Comparison of ENCODE assay signal across 7 mouse cellular contexts in the genomic region with DNA sequence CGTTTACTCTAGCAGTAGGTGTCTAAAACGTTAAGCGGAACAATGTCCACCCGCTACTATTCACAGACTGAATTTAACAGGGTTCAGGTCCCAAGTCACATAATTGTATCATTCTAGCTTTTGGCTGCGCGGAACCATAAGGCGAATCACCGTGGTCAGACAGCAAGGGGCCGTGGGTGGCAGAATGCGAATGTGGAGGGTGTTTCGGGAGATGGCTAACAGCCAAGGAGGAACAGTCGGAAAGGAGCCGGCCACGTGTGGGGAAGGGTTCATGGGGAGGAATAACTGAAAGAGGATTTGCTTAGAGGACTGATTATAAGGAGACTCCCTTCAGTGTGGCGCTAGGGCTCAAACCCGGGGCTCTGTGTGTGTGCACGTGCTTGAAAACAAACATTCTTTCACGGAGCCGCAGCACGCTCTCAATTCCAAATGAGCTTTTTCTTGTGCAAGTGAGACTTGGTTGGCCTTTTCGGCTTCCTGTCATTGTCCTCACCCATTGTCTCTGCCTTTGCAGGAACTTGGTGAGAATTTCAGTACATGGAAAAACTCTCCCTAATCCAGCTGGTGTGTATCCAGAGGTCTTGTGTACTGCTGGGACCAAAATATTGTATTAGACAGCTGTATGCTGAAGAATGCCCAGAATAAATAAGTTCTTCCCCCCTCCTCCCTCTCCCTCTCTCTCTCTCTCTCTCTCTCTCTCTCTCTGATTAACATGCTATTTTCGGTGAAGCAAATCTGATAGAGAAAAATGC.
A peak's percentile ranks its signal among the peaks of the same experiment; 100 is the strongest.
DNase-seq lines count a peak whose midpoint lies in the region; ATAC-seq and TF ChIP-seq lines count a peak whose summit lies in the region.

No protein-coding gene starts in this region.

- no peaks in the 10 kb centered on the region; the same call in 1 of the 2 replicates for H3K79me2 ChIP-seq in MEL (ENCODE audit: control insufficient read depth, insufficient read depth, low read length, poor library complexity)

- TF ChIP-seq POLR2A in MEL (IDR thresholded peaks at IDR 0.05; ENCODE audit: control insufficient read depth in 1 of 2, insufficient read depth in 1 of 2, low read depth in 1 of 2, low read length in 2 of 2, poor library complexity in 1 of 2) = peak; percentile 47 to 48; a peak in 2 of 4 replicates
- TF ChIP-seq POLR2A in bone marrow, adult 2 months (IDR thresholded peaks at IDR 0.05; ENCODE audit: borderline replicate concordance, control insufficient read depth, low read depth, low read length) = no peak

- peak in 1 of 3 experiments; percentile 1; a peak in 1 of 6 replicates for TF ChIP-seq CTCF in MEL (IDR thresholded peaks at IDR 0.05 in 2 of 3, conservative IDR thresholded peaks at IDR 0.05 in 1 of 3; ENCODE audit: control insufficient read depth in 1 of 3, insufficient read depth in 1 of 3, low read depth in 2 of 3, low read length in 3 of 3, poor library complexity in 1 of 3, severe bottlenecking in 1 of 3)
- no peak for TF ChIP-seq CTCF in bone marrow, adult 2 months (IDR thresholded peaks at IDR 0.05; ENCODE audit: control insufficient read depth, insufficient read depth, low read length)
- no peak for TF ChIP-seq CTCF in gastrocnemius, adult 2 months (IDR thresholded peaks at IDR 0.05)
- no peak for TF ChIP-seq CTCF in liver, embryonic 14.5 days (IDR thresholded peaks at IDR 0.05; ENCODE audit: low read depth)

- ATAC-seq in hindbrain, embryonic 14.5 days (ENCODE audit: low FRiP score) = peak; percentile 61
- no peak for ATAC-seq in liver, embryonic 14.5 days (ENCODE audit: insufficient read depth)

- TF ChIP-seq RAD21 in MEL (IDR thresholded peaks at IDR 0.05; ENCODE audit: low read depth, low read length) = no peak; the same call in 1 of the 2 replicates

- H3K27ac ChIP-seq in MEL (ENCODE audit: control insufficient read depth, low read depth, low read length) = peak overlapping the region; percentile 94
- H3K27ac ChIP-seq in bone marrow, adult 2 months (ENCODE audit: control insufficient read depth, insufficient read depth, low read depth, low read length, poor library complexity) = no peak overlapping the region
- H3K27ac ChIP-seq in gastrocnemius, adult 2 months = peak overlapping the region; percentile 85
- peak overlapping the region; percentile 71; the same call in 1 of the 2 replicates for H3K27ac ChIP-seq in hindbrain, embryonic 14.5 days
- no peak overlapping the region for H3K27ac ChIP-seq in liver, embryonic 14.5 days

- peak; percentile 82 for DNase-seq in MEL (ENCODE audit: low read depth, low spot score)
- peak; percentile 28 for DNase-seq in gastrocnemius, adult 2 months
- peak; percentile 48 for DNase-seq in hindbrain, embryonic 14.5 days (ENCODE audit: low spot score)
- DNase-seq in liver, embryonic 14.5 days (ENCODE audit: low read depth in 3 of 3, low spot score in 3 of 3) = no peak
- peak; percentile 29 for DNase-seq in neural tube, embryonic 10.5 days (ENCODE audit: extremely low spot score, low spot score)
- DNase-seq in spleen, postnatal 4 days (ENCODE audit: low spot score in 2 of 2) = no peak

- intact Hi-C loops in gastrocnemius, adult 2 months (cut with DNase I) = loop anchor here (5.0 kb wide), 1 partner anchor 240 kb away; a partner anchor contains a TSS

- peak overlapping the region; percentile 57 for H3K4me2 ChIP-seq in hindbrain, embryonic 14.5 days (replicated peaks)
- peak overlapping the region; percentile 57 for H3K4me2 ChIP-seq in liver, embryonic 14.5 days (ENCODE audit: low read depth)

- H3K9ac ChIP-seq in MEL (ENCODE audit: control insufficient read depth, low read depth, low read length, poor library complexity, severe bottlenecking) = peak overlapping the region; percentile 80
- peak overlapping the region; percentile 51 for H3K9ac ChIP-seq in hindbrain, embryonic 14.5 days
- H3K9ac ChIP-seq in liver, embryonic 14.5 days (replicated peaks) = peak overlapping the region; percentile 47; the same call in 1 of the 2 replicates

- peak in 1 of 2 experiments; percentile 3; a peak in 1 of 4 replicates for TF ChIP-seq EP300 in MEL (IDR thresholded peaks at IDR 0.05; ENCODE audit: low read depth in 1 of 2, low read length in 2 of 2)
- no peak for TF ChIP-seq EP300 in liver, embryonic 14.5 days (IDR thresholded peaks at IDR 0.05; ENCODE audit: low read depth)

- H3K9me3 ChIP-seq in MEL (replicated peaks; ENCODE audit: insufficient read depth, low read length) = no peaks in the 10 kb centered on the region
- H3K9me3 ChIP-seq in hindbrain, embryonic 14.5 days (ENCODE audit: control insufficient read depth, low read length) = no peaks in the 10 kb centered on the region
- H3K9me3 ChIP-seq in liver, embryonic 14.5 days (ENCODE audit: control insufficient read depth, low read length) = no peaks in the 10 kb centered on the region

- peaks cover 5 to 6% of the 10 kb centered on the region in 2 experiments for H3K4me1 ChIP-seq in MEL (ENCODE audit: control insufficient read depth in 1 of 2, insufficient read depth in 2 of 2, low read length in 2 of 2)
- H3K4me1 ChIP-seq in bone marrow, adult 2 months (ENCODE audit: control insufficient read depth, insufficient read depth, low read length) = no peaks in the 10 kb centered on the region
- H3K4me1 ChIP-seq in hindbrain, embryonic 14.5 days (replicated peaks; ENCODE audit: control insufficient read depth, insufficient read depth, low read length) = peaks cover 11% of the 10 kb centered on the region; the same call in 1 of the 2 replicates
- peaks cover 0 to 5% of the 10 kb centered on the region in 2 experiments; a peak in 1 of 4 replicates for H3K4me1 ChIP-seq in liver, embryonic 14.5 days (replicated peaks; ENCODE audit: control insufficient read depth in 2 of 2, insufficient read depth in 2 of 2, low read length in 1 of 2)

- H3K4me3 ChIP-seq in MEL (ENCODE audit: control insufficient read depth in 1 of 2, insufficient read depth in 1 of 2, low read depth in 2 of 2, low read length in 2 of 2) = peak overlapping the region; percentile 67 to 77
- peak overlapping the region; percentile 26 for H3K4me3 ChIP-seq in bone marrow, adult 2 months (replicated peaks; ENCODE audit: control insufficient read depth, low read depth, low read length)
- peak overlapping the region; percentile 63 for H3K4me3 ChIP-seq in gastrocnemius, adult 2 months
- peak overlapping the region; percentile 22 for H3K4me3 ChIP-seq in hindbrain, embryonic 14.5 days (replicated peaks; ENCODE audit: low read length)
- H3K4me3 ChIP-seq in liver, embryonic 14.5 days (ENCODE audit: insufficient read depth in 1 of 2, low read depth in 2 of 2, low read length in 2 of 2) = peak overlapping the region in 1 of 2 experiments; percentile 28; a peak in 1 of 4 replicates

- 34% methylated on average over 22 of the region's 22 CpGs for WGBS in bone marrow, adult 2 months
- WGBS in hindbrain, embryonic 14.5 days = 20% methylated on average over 22 of the region's 22 CpGs
- WGBS in liver, embryonic 14.5 days (ENCODE audit: insufficient replicate concordance) = 40% methylated on average over 22 of the region's 22 CpGs

- H3K36me3 ChIP-seq in MEL (ENCODE audit: control insufficient read depth in 1 of 2, insufficient read depth in 2 of 2, low read length in 2 of 2) = peaks cover 0 to 2% of the 10 kb centered on the region in 2 experiments; a peak in 2 of 4 replicates
- no peaks in the 10 kb centered on the region for H3K36me3 ChIP-seq in hindbrain, embryonic 14.5 days (replicated peaks; ENCODE audit: control insufficient read depth, insufficient read depth)
- H3K36me3 ChIP-seq in liver, embryonic 14.5 days (replicated peaks; ENCODE audit: control insufficient read depth, insufficient read depth, low read depth) = no peaks in the 10 kb centered on the region

- no peaks in the 10 kb centered on the region for H3K27me3 ChIP-seq in MEL (ENCODE audit: control insufficient read depth in 1 of 2, insufficient read depth in 2 of 2, low read length in 2 of 2)
- H3K27me3 ChIP-seq in hindbrain, embryonic 14.5 days (ENCODE audit: control insufficient read depth, insufficient read depth, low read length) = no peaks in the 10 kb centered on the region
- no peaks in the 10 kb centered on the region for H3K27me3 ChIP-seq in liver, embryonic 14.5 days (ENCODE audit: control insufficient read depth, insufficient read depth, low read length)

TF ChIP-seq in MEL, 35 proteins besides CTCF, POLR2A, EP300 and RAD21:
- TF ChIP-seq BHLHE40 (IDR thresholded peaks at IDR 0.05; ENCODE audit: borderline replicate concordance, low read depth, low read length) (peak; percentile 86), MAX (IDR thresholded peaks at IDR 0.05; ENCODE audit: low read length) (peak; percentile 82; the same call in 1 of the 2 replicates), MEF2A (IDR thresholded peaks at IDR 0.05; ENCODE audit: extremely low read depth, insufficient replicate concordance, low read depth, low read length, poor library complexity, severe bottlenecking) (peak; percentile 56; the same call in 1 of the 2 replicates), USF2 (IDR thresholded peaks at IDR 0.05; ENCODE audit: borderline replicate concordance in 1 of 2, insufficient read depth in 1 of 2, low read depth in 1 of 2, low read length in 2 of 2) (no peak), MAZ (IDR thresholded peaks at IDR 0.05; ENCODE audit: low read depth, low read length) (peak; percentile 65), SIN3A (IDR thresholded peaks at IDR 0.05; ENCODE audit: low read length) (peak; percentile 23; the same call in 1 of the 2 replicates), HCFC1 (IDR thresholded peaks at IDR 0.05; ENCODE audit: low read depth, low read length) (0 out of 2 replicates have a peak, but pooled peaks have one; percentile 8), MYC (IDR thresholded peaks at IDR 0.05; ENCODE audit: low read depth, low read length) (peak; percentile 94), JUND (IDR thresholded peaks at IDR 0.05; ENCODE audit: low read depth, low read length) (peak; percentile 96), TBP (IDR thresholded peaks at IDR 0.05; ENCODE audit: low read depth, low read length) (no peak), USF1 (IDR thresholded peaks at IDR 0.05; ENCODE audit: low read depth, low read length) (peak; percentile 45; the same call in 1 of the 2 replicates), CHD2 (IDR thresholded peaks at IDR 0.05; ENCODE audit: low read length) (no peak), MXI1 (IDR thresholded peaks at IDR 0.05; ENCODE audit: low read depth, low read length) (peak; percentile 89; the same call in 1 of the 2 replicates)

Comparison
In these comparisons a context has a peak if more than half of its experiments do, and no peak if none do; other contexts are left out.
1. DNase-seq: peak in MEL (single experiment), gastrocnemius, adult 2 months (single experiment), hindbrain, embryonic 14.5 days (single experiment) and neural tube, embryonic 10.5 days (single experiment); none in liver, embryonic 14.5 days (0 of 3) and spleen, postnatal 4 days (0 of 2).
2. H3K27ac ChIP-seq: peak in MEL (single experiment), gastrocnemius, adult 2 months (single experiment) and hindbrain, embryonic 14.5 days (single experiment); none in bone marrow, adult 2 months (single experiment) and liver, embryonic 14.5 days (single experiment).
3. Peak in every context shown above with its lines, with median percentiles within 50 percentile points of each other: H3K9ac ChIP-seq.